Mouse (Mus musculus): ENCODE measurements at regions not wholly inside any gene's neighbourhood (a gene's known extent, or its start where the extent isn't known, plus 50 kb on each side); places are given as distances from the start of the nearest gene placed in this dataset.

GRCm38 (mm10) chr7:37336171-37336850 is 437.1 kb downstream of the Zfp536 start:
- in situ Hi-C loops (cut with MboI, MseI) = no loop called here

- in situ Hi-C loops (cut with MboI, MseI) = no loop called here
Measured at GRCm38 (mm10) chr7:37336851-37337531, 436.4 kb downstream of the Zfp536 start.

GRCm38 (mm10) chr7:37337616-37338015 is 435.8 kb downstream of the Zfp536 start:
- in situ Hi-C loops (cut with MboI, MseI) = no loop called here

GRCm38 (mm10) chr7:37338067-37338501 is 435.4 kb downstream of the Zfp536 start:
- in situ Hi-C loops (cut with MboI, MseI) = no loop called here

GRCm38 (mm10) chr7:37342613-37343012 is 430.8 kb downstream of the Zfp536 start:
- in situ Hi-C loops (cut with MboI, MseI) = loop anchor here (5.0 kb wide), 1 partner anchor 1435 kb away; no protein-coding TSS in a partner anchor

- in situ Hi-C loops (cut with MboI, MseI) = loop anchor here (5.0 kb wide), 1 partner anchor 1436 kb away; no protein-coding TSS in a partner anchor
Measured at GRCm38 (mm10) chr7:37343021-37343593, 430.3 kb downstream of the Zfp536 start.

GRCm38 (mm10) chr7:37343691-37344233 is 429.7 kb downstream of the Zfp536 start:
- in situ Hi-C loops (cut with MboI, MseI) = loop anchor here (5.0 kb wide), 1 partner anchor 1436 kb away; no protein-coding TSS in a partner anchor

- in situ Hi-C loops (cut with MboI, MseI) = no loop called here
Measured at GRCm38 (mm10) chr7:37346041-37346440, 427.4 kb downstream of the Zfp536 start.

GRCm38 (mm10) chr7:37357647-37358395 is 415.6 kb downstream of the Zfp536 start:
- in situ Hi-C loops (cut with MboI, MseI) = loop anchor here (25.0 kb wide), 1 partner anchor 1696 kb away; no protein-coding TSS in a partner anchor

- in situ Hi-C loops (cut with MboI, MseI) = loop anchor here (25.0 kb wide), 1 partner anchor 1696 kb away; no protein-coding TSS in a partner anchor
Measured at GRCm38 (mm10) chr7:37358492-37358891, 414.9 kb downstream of the Zfp536 start.

GRCm38 (mm10) chr7:37359473-37359872 is 414.0 kb downstream of the Zfp536 start:
- in situ Hi-C loops (cut with MboI, MseI) = loop anchor here (25.0 kb wide), 1 partner anchor 1697 kb away; no protein-coding TSS in a partner anchor

- in situ Hi-C loops (cut with MboI, MseI) = loop anchor here (5.0 to 25.0 kb wide), 3 partner anchors 412 to 1698 kb away; partner anchors contain the start of gene Zfp536
Measured at GRCm38 (mm10) chr7:37360171-37360570, 413.3 kb downstream of the Zfp536 start.

- in situ Hi-C loops (cut with MboI, MseI) = loop anchor here (5.0 to 25.0 kb wide), 3 partner anchors 410 to 1700 kb away; partner anchors contain the start of gene Zfp536
Measured at GRCm38 (mm10) chr7:37361802-37362441, 411.5 kb downstream of the Zfp536 start.

- in situ Hi-C loops (cut with MboI, MseI) = loop anchor here (5.0 to 25.0 kb wide), 3 partner anchors 409 to 1701 kb away; partner anchors contain the start of gene Zfp536
Measured at GRCm38 (mm10) chr7:37362879-37363278, 410.6 kb downstream of the Zfp536 start.

GRCm38 (mm10) chr7:37363629-37364175 is 409.7 kb downstream of the Zfp536 start:
- in situ Hi-C loops (cut with MboI, MseI) = loop anchor here (5.0 to 25.0 kb wide), 3 partner anchors 409 to 1701 kb away; partner anchors contain the start of gene Zfp536

GRCm38 (mm10) chr7:37364221-37364620 is 409.2 kb downstream of the Zfp536 start:
- in situ Hi-C loops (cut with MboI, MseI) = loop anchor here (5.0 to 25.0 kb wide), 3 partner anchors 408 to 1702 kb away; partner anchors contain the start of gene Zfp536

- in situ Hi-C loops (cut with MboI, MseI) = loop anchor here (25.0 kb wide), 1 partner anchor 1704 kb away; no protein-coding TSS in a partner anchor
Measured at GRCm38 (mm10) chr7:37366006-37366405, 407.4 kb downstream of the Zfp536 start.

- in situ Hi-C loops (cut with MboI, MseI) = loop anchor here (10.0 to 25.0 kb wide), 4 partner anchors 555 to 1707 kb away; no protein-coding TSS in a partner anchor
Measured at GRCm38 (mm10) chr7:37369698-37370097, 403.7 kb downstream of the Zfp536 start.

GRCm38 (mm10) chr7:37373864-37374263 is 399.6 kb downstream of the Zfp536 start:
- in situ Hi-C loops (cut with MboI, MseI) = loop anchor here (10.0 to 25.0 kb wide), 4 partner anchors 551 to 1712 kb away; no protein-coding TSS in a partner anchor
